Mouse (Mus musculus) CD8-positive naive resting alpha-beta T cell, adult 57 days (primary cell): ENCODE measurements around the gene Ica1l. TPM values are rescaled to one million over a fixed set of nuclear protein-coding genes. Genes with fewer than 3 reads are reported as not detected.

ENCODE experiments used
- total RNA-seq: library from RNA; stranded (reverse); gene quantifications from one replicate; pipeline ENCODE4 v1.2.4, GENCODE M21; 2023

Ica1l gene
- total RNA-seq = 10.1 TPM

GRCm38 (mm10) chr1:60042796-60043469 is at the start of gene Ica1l:
Gene Ica1l, minus strand, starts transcription at chr1:60043184.

Other genes with a start within 250 kb of the Ica1l start
- 58.4 TPM for gene Fam117b, start 130.2 kb downstream of the Ica1l start, total RNA-seq
- gene Carf, start 55.1 kb upstream of the Ica1l start, total RNA-seq = 23.1 TPM
- 41.5 TPM for gene Wdr12, start 55.5 kb upstream of the Ica1l start, total RNA-seq
- gene Nbeal1, start 137.4 kb upstream of the Ica1l start, total RNA-seq = 22.6 TPM